Mouse (Mus musculus) fat pad, adult 2 months (tissue): ENCODE measurements around the gene Agbl3.

Experiments
- DNase-seq: peaks from one replicate; pipeline ENCODE4 v3.0.0-alpha.2; 2011; ENCODE audit warnings: low read depth, low spot score; ENCODE audit errors: extremely low read depth

Gene Agbl3

DNA sequence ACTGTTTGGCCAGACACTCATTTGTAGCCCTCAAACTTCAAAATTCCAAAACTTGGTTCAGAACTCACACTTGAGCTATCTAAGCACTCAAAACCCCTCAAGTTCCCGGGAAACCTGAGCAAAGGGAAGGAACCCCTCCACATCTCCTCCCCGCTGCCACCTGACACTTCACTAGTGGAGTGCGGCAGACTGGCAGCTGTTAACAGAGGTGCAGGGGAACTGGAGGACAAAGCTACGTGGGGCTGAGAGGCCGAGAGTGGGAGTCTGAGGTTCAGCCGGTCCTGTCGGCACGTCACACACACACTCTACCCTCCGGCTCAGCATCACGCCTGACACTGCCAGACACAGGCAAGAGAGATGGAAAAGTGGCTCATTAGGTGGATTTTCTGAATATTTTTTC is 123.6 kb downstream of the Agbl3 start:
- no peak for DNase-seq

DNA sequence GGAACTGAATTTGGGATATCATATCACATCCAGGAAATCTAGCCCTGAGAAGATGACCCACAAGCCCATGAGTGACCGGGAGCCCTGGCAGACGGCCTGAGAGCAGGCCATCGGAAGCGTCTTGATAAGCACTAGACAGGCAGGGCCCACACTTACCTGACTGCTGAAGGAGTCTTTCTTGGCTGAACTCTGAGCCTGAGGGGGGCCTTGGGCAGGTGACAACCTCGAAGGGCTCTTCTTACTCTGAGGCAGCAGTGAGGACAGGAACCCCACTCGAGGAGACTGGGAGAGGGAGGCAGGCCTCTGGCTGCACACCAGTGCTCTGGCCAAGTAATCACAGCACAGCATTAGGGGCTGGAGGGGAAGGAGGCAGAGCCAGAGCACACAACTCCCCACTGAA is 124.1 kb downstream of the Agbl3 start:
- DNase-seq, result no peak

DNA sequence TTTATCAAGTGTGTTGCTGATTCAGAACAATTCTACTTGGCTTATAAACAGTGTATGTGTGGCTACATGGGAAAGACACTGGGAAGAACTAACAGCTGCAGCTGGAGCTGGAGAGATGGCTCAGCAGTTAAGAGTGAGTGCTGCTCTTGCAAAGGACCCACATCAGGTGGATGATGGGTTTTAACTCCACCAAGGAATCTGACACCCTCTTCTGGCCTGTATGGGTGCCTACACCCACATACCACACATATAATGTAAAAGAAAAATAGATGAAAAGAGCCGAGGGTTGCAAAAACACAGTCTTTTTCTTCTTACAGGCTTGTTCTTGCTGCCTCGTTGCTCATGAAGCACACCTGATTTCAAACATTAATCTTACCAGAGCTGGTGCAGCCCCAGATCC is 125.9 kb downstream of the Agbl3 start:
- DNase-seq, result no peak

DNA sequence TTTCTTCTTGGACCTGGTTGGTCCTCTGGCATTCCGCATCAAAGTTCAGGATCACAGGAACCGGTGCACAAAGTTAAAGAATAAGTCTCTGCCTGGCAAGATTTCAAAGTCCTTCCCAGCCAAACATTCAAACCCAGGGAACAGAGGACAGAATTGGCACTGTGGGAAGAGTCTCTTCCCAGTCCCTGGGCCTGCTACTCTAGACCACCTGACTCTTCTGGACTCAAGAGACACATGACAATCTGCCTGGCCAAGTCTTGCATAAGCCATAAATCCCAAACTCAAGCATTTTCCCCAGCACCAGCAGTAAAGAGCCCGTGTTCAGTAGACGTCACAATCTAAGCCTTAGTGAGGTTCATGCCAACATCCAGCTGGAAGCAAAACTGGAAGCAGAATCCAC is 126.4 kb downstream of the Agbl3 start:
- DNase-seq, result no peak

GRCm38 (mm10) chr6:34907121-34907614 is 126.9 kb downstream of the Agbl3 start:
- no peak for DNase-seq

DNA sequence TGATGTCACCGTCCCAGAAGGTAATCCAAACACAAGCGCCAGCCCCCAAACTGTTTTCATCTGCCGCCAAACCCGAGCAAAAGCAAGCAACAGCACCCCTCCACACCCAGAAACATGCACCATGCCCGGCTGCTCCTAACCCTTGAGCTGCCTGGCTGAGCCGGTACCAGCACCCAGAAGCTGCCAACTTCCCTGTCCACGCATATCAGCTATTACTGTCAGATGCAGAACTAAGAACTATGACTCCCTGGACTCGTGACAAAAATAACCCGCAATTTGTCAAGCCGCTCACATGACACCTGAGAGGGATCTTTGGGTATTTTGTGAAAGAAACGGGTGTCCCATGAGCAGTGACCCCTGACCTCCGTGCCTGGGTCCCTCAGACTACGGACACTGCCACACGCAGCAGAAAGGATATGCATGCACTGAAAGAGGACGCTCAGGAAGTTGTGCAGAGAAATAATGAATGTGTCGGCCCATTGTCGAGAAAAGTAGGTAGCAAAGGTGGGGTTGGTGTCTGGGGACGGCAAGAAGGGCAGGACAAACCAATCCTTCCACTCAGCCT is 127.5 kb downstream of the Agbl3 start:
- no peak for DNase-seq
